Mouse (Mus musculus) G1E (cell line): ENCODE results near the gene Phykpl.

Experiments used
- CTCF ChIP-seq: IDR thresholded peaks from 2 replicates; pipeline ENCODE4 v1.5.1; 2012; ENCODE audit warnings: low read depth, low read length, inconsistent platforms, mixed read lengths
- GATA1 ChIP-seq: IDR thresholded peaks from 2 replicates; pipeline ENCODE4 v1.6.1; 2012; ENCODE audit warnings: borderline replicate concordance, low read length, inconsistent platforms, mixed read lengths
- POLR2AphosphoS5 ChIP-seq: IDR thresholded peaks from 2 replicates; pipeline ENCODE4 v1.6.1; 2012; ENCODE audit warnings: low read depth, low read length, inconsistent platforms; ENCODE audit not compliant: insufficient replicate concordance
- TAL1 ChIP-seq: conservative IDR thresholded peaks from 2 replicates; pipeline ENCODE4 v1.6.1; 2012; ENCODE audit warnings: low read depth, low read length, inconsistent platforms, mixed read lengths

DNA sequence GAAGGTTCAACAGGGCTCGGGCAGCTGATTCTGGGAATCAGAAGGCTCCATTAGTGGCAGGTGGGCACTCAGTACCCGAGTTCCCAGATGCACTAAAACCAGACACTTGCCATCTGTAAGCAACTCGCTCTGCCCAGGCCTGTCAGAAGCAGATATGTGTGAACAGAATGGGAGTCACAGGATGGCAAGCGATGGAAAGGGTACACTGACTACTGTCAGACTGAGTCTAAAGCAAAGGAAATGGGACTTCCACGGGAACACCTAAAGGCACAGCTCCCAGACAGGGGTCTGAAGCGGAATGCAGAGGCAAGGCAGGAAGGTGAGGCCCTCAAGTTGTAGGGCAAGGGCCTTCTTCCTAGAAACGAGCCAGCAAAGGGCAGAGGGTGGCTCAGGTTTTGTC is 61.7 kb downstream of the Phykpl start:
- no peak for TF ChIP-seq GATA1
- TF ChIP-seq CTCF, result no peak
- TF ChIP-seq POLR2AphosphoS5, result no peak
- no peak for TF ChIP-seq TAL1
